Mouse (Mus musculus) megakaryocyte progenitor cell, adult 5-6 weeks (primary cell): ENCODE results near the gene Gli3. TPM values are rescaled to one million over a fixed set of nuclear protein-coding genes. Genes with fewer than 3 reads are reported as not detected.

Experiments
- ATAC-seq: replicated peaks from 2 replicates; pipeline ENCODE4 v1.8.0; 2016; ENCODE audit warnings: mild to moderate bottlenecking, moderate TSS enrichment, inconsistent platforms; ENCODE audit not compliant: poor library complexity
- total RNA-seq, 2 experiments: library from RNA; stranded (forward) in 1 of 2; stranded (reverse) in 1 of 2; fragments of 157-497, 149-512 nt in 1 of 2; fragments of 200-1000 nt in 1 of 2; gene quantifications; 2 replicates each; pipeline versions ENCODE4 v1.2.3 to v1.2.4; 2015 to 2017

Gene Gli3
- total RNA-seq, 2 experiments from 2014 or later, result 0.25 to 0.71 TPM

DNA sequence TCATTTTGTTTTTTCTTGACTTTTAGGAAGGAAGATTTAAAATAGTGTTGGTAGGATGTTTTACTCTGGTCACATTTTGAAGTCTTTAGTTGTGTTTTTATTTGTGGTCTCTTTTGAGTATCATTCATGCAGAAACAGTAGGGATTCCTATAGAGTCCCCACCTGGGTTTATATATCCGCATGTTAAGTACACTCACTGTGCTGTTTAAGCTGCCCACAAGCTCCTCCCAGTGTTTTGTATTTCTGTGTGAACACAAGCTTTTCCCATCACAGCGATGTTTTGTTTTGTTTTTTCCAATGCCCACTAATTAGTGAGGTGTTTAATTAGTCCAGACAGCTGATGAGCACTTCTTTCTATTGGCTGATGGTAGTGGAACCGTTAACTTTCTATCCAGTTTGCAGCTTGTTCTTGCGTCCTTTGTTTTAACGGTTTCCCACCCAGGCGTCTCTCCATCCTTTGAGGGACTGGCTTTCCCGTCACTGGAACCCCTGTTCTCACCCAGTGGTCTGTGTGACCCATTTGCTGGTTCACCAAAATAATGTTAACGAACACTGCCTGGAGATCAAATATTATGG is 87.1 kb downstream of the Gli3 start:
- ATAC-seq, result no peak

- ATAC-seq, result no peak
These were observed 87.7 kb downstream of the Gli3 start for GRCm38 (mm10) chr13:15550731-15551130.

DNA sequence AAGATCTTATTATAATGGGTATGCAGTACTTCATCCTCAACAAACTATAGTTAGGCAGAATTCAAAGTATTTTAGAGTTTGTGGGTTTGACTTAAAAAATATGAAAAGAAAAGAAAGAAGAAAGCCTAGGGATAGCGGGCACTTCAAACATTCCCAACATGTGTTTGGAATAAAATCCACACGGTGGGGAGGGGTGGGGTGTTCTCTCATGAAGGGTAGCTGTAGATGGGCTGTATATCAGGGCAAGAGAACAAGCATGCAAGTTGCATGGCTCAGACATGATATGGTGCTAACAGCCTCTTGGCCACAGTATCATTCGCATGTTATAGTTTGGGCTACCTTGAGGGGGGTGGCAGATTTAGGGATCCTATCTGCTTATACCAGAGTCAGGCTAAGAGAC is 89.0 kb downstream of the Gli3 start:
- no peak for ATAC-seq

GRCm38 (mm10) chr13:15556646-15557098 is 93.6 kb downstream of the Gli3 start:
- ATAC-seq, result peak; percentile 39; the same call in 1 of the 2 replicates

GRCm38 (mm10) chr13:15561441-15561840 is 98.4 kb downstream of the Gli3 start:
- no peak for ATAC-seq

DNA sequence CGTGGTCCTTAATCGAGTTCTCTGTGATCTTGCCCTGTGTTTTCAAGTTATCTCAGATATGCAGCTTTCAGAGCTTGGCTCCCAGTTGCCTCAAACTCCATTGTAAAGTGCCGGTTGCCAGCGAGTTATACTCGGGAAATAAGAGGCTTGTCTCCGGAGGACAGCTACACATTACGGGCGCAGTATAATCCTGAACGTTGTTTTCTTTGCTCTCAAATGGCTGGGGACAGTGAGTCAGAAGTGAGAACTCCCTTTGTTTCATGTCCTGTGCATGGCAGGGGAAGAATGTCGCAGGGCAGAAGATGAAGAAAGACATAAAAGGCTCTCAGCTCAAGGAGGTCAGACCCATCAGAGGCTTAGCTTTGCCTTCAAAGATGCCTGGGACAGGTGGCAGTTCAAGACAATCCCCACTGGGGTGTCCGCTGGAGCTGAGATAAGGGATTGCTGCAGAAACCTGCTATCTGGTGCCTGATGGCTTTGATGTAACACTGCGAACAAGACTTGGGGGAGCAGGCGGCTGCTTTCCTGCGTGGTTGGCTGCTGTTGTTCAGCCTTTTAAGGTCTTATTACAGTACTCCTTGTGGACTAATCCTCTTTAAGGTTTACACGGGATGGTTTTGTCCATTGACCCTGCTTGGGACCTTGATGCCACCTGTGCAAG is 108.0 kb downstream of the Gli3 start:
- ATAC-seq, result peak; percentile 44

- no peak for ATAC-seq
These were observed 114.3 kb downstream of the Gli3 start for GRCm38 (mm10) chr13:15577133-15577917.

- ATAC-seq, result no peak
These were observed 117.4 kb downstream of the Gli3 start for GRCm38 (mm10) chr13:15580458-15580857.

DNA sequence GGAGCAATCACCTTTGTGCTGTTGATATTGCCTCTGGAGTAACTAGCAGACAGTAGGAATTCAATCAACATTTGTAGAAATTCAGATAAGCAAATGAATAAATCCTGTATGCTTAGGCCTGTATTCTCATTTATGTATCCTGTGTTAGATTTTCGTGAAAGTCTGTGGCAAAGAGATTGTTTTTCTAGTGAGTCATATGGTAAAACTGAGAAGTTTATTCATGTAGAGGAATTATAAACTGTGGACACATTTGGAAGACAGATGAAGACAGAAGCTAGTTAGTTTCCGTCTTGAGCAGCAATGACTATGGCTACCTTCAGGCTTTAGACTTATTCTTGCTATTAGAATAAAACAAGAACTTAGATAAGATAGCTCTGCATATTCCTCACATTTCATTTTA is 122.9 kb downstream of the Gli3 start:
- ATAC-seq, result no peak

- no peak for ATAC-seq
These were observed 125.5 kb downstream of the Gli3 start for GRCm38 (mm10) chr13:15588278-15589272.

- peak; percentile 71 for ATAC-seq
These were observed 127.4 kb downstream of the Gli3 start for GRCm38 (mm10) chr13:15590326-15590933.

DNA sequence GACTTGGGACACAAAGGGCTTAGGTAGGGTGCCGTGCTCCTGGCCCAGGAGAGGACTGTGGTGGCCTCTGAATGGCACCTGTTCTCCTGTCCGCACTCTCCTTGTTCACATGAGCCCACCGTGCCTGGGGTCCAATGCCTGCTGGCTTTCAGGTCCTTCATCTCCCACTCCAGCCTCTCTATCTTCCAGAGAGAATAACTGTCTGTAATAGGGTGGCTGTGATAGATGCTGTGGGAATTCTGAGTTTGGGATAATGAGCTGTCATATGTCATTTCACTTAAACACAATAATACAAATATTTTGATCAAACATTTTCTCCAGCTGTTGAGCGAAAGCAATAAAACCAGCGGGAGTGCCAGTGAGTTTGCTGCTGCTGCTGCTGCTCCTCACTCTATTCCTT is 133.6 kb downstream of the Gli3 start:
- ATAC-seq, result no peak

- ATAC-seq, result no peak
These were observed 136.7 kb downstream of the Gli3 start for GRCm38 (mm10) chr13:15599741-15600140.

DNA sequence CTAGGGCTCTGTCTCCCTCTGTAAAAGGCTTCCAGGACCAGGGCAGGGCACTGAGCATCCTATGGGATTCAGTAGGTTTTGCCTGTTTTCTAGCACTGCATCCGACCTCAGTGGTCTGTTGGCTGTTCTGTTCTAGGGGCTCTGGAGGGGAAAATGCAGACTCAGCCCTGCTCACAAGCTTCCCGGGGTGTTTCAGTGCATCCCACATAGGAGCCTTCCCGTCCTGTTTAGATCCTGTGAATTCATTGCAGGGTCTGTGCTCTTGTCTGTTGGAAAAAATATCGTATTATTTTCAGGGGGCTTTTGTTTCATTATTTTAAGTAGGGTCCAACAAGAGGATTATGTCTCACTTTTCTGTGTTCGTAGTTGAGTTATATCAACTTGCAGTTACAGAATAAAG is 139.1 kb downstream of the Gli3 start:
- no peak for ATAC-seq

- ATAC-seq, result no peak
These were observed 139.7 kb downstream of the Gli3 start for GRCm38 (mm10) chr13:15602677-15603221.

GRCm38 (mm10) chr13:15604074-15604473 is 141.0 kb downstream of the Gli3 start:
- ATAC-seq, result no peak

GRCm38 (mm10) chr13:15617423-15617822 is 154.4 kb downstream of the Gli3 start:
- ATAC-seq, result no peak

GRCm38 (mm10) chr13:15618051-15618692 is 155.1 kb downstream of the Gli3 start:
- no peak for ATAC-seq

GRCm38 (mm10) chr13:15621009-15621408 is 158.0 kb downstream of the Gli3 start:
- ATAC-seq, result no peak
